Mouse (Mus musculus): ENCODE measurements at regions not wholly inside any gene's neighbourhood (a gene's known extent, or its start where the extent isn't known, plus 50 kb on each side); places are given as distances from the start of the nearest gene placed in this dataset.

- DNase-seq = no peak
Observed at GRCm38 (mm10) chr2:115455593-115455992, 125.9 kb upstream of the BC052040 start.

- DNase-seq = no peak
Observed at GRCm38 (mm10) chr2:115456372-115457022, 125.0 kb upstream of the BC052040 start.

- no peak for DNase-seq
Observed at GRCm38 (mm10) chr2:115460028-115460881, 121.3 kb upstream of the BC052040 start.

GRCm38 (mm10) chr2:115460882-115461151 lies 120.7 kb upstream of the BC052040 start:
- DNase-seq = no peak

DNA sequence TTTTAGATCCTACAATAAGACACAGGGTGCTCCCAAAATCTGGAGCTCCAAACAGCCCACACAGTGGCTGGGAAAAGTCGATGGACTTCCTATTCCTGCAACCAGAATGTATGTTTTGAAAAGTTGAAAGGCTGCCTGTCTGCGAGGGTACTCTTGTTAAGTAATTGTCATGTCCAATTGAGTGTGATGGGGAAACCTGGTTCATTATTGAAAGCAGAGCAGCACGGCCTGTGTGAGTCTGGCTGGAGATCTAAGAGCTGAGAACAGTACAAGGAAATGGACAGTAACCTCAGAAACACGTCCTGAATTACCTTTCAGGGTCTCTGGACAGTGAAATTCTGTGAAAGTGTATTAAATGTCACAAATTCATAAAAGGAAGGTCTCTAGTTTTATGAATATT lies 115.3 kb upstream of the BC052040 start:
- no peak for DNase-seq

GRCm38 (mm10) chr2:115467107-115467745 lies 114.3 kb upstream of the BC052040 start:
- no peak for DNase-seq

DNA sequence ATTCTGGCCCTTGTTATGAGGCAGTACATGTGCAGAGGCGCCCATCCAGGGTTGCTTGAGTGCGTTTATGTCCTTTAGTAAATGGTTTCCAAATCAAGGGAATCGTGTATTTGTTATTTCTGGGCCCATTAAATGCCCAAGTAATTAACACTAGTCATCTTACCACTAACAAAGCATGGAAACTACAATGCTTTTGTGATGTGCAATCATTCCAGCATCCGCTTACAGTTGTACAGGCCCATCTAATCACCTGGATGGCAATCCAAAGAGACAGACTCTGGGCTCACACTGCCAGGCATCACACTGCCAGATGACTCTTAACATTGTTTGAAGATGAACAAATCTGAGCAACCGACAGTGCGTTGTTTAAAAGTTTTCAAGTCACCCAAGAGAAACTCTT lies 113.6 kb upstream of the BC052040 start:
- no peak for DNase-seq

- DNase-seq = no peak
Observed at GRCm38 (mm10) chr2:115468471-115468909, 113.0 kb upstream of the BC052040 start.

- DNase-seq = no peak
Observed at GRCm38 (mm10) chr2:115469165-115469821, 112.2 kb upstream of the BC052040 start.

DNA sequence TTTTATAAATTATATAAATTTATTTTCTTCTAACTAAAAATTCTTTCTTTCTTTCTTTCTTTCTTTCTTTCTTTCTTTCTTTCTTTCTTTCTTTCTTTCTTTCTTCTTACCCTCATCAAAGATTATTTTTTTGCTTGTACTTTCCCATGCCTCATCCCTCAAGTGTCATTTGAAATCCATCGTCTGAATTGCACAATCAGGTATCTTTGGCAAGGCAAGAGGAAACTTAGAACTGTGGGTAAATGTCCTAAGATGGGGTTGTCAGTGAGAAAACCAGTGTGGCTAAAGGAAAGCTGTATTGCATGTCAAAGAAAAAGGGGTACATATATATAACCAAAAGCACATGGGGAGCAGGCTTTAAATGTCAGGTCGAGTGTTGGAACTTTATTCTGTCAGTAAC lies 109.1 kb upstream of the BC052040 start:
- DNase-seq = no peak

DNA sequence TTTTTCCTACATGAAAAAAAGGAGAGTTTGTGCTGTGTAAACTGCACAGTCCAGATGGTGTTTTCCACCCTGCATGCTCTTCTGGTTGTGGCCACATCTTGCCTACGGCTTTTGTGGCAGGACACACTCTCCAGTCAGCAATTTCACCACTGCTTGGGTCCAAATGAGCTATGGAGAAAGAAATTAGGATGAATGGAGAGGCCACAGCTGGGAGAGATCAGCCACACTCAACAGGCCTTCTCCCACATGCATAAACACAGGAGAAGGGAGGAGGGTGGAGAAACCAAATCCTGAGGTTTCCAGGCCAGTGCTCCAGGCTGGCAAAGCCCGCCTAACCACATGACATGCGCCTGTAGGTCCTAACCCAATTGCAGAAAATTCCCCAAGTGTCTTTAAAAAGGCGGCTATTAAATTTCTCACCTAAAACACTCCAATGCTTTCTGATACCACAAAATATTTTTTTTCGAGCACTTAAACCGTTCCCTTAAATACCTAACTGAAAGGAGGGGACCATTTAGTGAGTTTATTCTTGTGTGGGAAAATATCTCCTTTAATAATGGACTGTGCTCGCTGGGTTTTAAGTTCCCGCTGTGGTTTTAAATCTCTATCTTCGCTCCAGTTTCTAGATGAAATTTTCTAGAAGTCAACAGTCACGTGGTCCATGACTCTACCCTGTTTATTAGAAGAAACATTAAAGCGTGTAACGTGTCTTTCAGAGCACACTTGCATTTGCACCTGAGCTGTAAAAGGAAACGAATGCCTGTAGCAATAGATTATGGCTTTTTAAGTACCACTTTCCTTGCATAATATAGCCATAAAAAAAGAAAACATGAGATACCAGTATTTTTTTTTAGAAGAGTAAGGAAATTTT lies 97.9 kb upstream of the BC052040 start:
- DNase-seq = no peak

DNA sequence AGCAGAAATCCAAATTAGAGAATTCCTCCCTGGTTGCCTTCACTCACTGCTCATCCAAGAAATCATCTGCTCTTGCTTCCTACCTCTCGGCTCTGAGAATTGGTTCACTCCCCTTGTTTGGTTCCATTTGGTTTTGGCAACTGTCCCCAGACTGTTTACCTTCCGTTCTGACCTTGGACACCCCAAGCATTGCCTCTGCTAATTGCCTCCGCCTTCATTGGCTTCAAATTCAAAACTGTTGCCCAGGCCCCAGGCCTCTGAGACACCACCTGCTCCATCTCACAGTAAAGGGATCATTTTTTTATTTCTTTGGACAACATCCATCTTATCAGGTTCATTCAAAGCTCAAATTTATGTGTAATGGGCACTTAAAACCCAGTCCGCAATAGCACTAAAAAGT lies 93.1 kb upstream of the BC052040 start:
- no peak for DNase-seq

DNA sequence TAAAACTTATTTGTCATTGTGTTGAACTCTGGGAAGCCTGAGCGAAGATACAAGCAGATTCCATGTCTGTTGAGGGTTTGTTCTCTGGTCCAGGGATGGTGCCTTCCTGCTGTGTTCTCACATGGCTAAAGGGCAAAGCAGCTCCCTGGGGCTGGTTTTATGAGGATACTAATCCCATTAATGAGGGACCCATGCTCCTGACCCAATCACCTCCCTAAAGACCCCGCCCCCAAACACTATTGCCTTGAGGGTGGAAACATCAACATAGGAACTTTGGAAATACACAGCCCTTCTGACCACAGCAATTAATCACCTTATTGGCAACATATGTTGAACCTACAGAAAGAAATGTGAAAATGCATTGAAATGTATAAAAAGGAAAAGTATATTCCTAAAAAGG lies 88.5 kb upstream of the BC052040 start:
- DNase-seq = no peak

GRCm38 (mm10) chr2:115499904-115500303 lies 81.6 kb upstream of the BC052040 start:
- no peak for DNase-seq

DNA sequence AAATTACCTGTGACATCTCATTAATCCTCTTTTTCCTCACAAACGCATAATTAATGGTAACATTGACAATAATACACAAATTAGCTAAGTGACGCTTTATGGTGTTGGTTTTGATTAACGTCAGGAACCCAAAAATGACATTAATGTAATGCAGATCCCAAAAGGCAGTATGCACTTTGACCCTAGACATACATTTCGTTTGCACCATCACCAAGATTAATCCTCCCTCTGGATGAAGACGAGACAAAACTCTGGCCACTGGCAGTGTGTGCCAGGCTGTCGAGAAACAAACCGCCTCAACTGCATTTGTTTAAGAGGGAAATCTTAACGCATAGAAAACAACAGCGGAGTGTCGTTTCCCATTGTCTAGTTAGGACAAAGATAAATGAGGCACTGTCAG lies 72.0 kb upstream of the BC052040 start:
- no peak for DNase-seq

- no peak for DNase-seq
Observed at GRCm38 (mm10) chr2:115511146-115511545, 70.4 kb upstream of the BC052040 start.

GRCm38 (mm10) chr2:115511612-115512525 lies 69.6 kb upstream of the BC052040 start:
- DNase-seq = no peak

DNA sequence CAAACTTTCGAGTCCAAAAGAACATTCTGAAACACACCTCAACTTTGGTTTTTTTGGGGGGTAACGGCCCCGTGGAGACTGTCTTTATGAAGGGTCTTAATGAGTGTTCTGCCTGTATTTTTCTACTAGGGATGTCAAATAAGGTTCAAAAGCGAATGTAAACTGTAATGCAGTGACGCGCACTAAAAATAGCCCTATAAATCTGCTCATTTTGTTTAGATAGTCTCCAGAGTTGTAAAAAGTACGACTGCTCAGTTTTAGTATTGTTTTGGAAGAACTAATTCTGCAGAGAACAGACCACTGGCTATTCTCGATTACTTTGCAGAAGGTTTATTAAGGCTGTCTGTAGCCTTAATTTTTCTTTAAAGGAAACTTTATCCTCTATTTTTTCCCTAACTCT lies 68.6 kb upstream of the BC052040 start:
- no peak for DNase-seq

DNA sequence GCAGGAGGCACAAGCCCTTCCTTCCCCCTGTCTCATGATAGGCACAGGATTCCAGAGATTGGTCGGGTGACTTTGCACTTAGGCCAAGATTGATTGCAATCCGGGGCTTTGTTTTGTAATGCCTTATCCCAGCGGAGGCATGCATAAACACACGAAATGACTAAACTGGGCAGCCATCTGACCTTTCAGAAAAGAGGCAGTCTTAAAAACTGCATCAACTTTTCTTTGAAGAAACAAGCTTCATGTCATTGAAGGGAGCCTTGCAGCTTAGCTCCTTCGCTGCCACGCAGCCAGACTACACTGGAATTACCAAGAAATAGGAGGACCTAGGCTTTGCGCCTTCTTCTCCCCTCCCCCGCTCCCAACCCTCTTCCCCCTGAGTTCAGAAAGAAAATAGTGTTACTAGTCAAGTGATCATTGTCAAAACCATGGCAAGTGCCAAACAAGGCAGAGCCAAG lies 67.7 kb upstream of the BC052040 start:
- peak; percentile 10 for DNase-seq

GRCm38 (mm10) chr2:115514831-115515428 lies 66.6 kb upstream of the BC052040 start:
- DNase-seq = peak; percentile 15

Data from adrenal gland, postnatal 25 days (tissue).